Mouse (Mus musculus) embryonic facial prominence, embryonic 15.5 days (tissue): Measurements from ENCODE around the gene Myh9. TPM values are rescaled to one million over a fixed set of nuclear protein-coding genes. Genes with fewer than 3 reads are reported as not detected.
"Not testable (repeated sequence)": the region's sequence is repeated elsewhere in the genome, so short reads cannot be mapped to it uniquely, and the experiment has no call there.

Source experiments
- ATAC-seq: fragments of 200-750 bp; cut with Nextera tagmentation; 2 replicates; pipeline ENCODE4 v1.8.0; 2017; ENCODE audit warnings: low read depth, moderate TSS enrichment; ENCODE audit not compliant: insufficient number of reproducible peaks, low FRiP score, low TSS enrichment
- H3K27ac ChIP-seq: fragments of 300-500 bp; sonication (generic); replicated peaks from 2 replicates; pipeline ENCODE4 v1.5.1; 2015; ENCODE audit warnings: mild to moderate bottlenecking, inconsistent platforms
- H3K27me3 ChIP-seq: fragments of 300-500 bp; sonication (generic); 2 replicates; pipeline ENCODE4 v1.6.1; 2015; ENCODE audit warnings: inconsistent platforms
- H3K36me3 ChIP-seq: fragments of 300-500 bp; sonication (generic); 2 replicates; pipeline ENCODE4 v1.6.1; 2015; ENCODE audit warnings: mild to moderate bottlenecking, inconsistent platforms
- H3K4me1 ChIP-seq: fragments of 300-500 bp; sonication (generic); 2 replicates; pipeline ENCODE4 v1.6.1; 2015; ENCODE audit warnings: inconsistent platforms
- H3K4me2 ChIP-seq: fragments of 300-500 bp; sonication (generic); replicated peaks from 2 replicates; pipeline ENCODE4 v1.6.1; 2015; ENCODE audit warnings: mild to moderate bottlenecking, inconsistent platforms
- H3K4me3 ChIP-seq: fragments of 300-500 bp; sonication (generic); replicated peaks from 2 replicates; pipeline ENCODE4 v1.5.1; 2015; ENCODE audit warnings: mild to moderate bottlenecking, inconsistent platforms
- H3K9ac ChIP-seq: fragments of 300-500 bp; sonication (generic); 2 replicates; pipeline ENCODE4 v1.6.1; 2015; ENCODE audit warnings: inconsistent platforms
- H3K9me3 ChIP-seq: fragments of 300-500 bp; sonication (generic); replicated peaks from 2 replicates; pipeline ENCODE4 v1.6.1; 2016; ENCODE audit warnings: inconsistent platforms
- WGBS: fragments of 180-500 bp; shearing (Covaris S2); methylation state at CpG from one replicate; pipeline ENCODE4 v1.1.7; 2015; 5-methylcytosine and 5-hydroxymethylcytosine counted together
- polyA plus RNA-seq: library from polyadenylated mRNA; unstranded; fragments of >200 nt; fragmentation: Nextera tagmentation; extraction: Ambion mirVana; gene quantifications from 2 replicates; pipeline ENCODE4 v1.2.1, GENCODE M21; 2015

The Myh9 gene
- polyA plus RNA-seq, 1 experiment from 2014 or later: 41.1 TPM

DNA sequence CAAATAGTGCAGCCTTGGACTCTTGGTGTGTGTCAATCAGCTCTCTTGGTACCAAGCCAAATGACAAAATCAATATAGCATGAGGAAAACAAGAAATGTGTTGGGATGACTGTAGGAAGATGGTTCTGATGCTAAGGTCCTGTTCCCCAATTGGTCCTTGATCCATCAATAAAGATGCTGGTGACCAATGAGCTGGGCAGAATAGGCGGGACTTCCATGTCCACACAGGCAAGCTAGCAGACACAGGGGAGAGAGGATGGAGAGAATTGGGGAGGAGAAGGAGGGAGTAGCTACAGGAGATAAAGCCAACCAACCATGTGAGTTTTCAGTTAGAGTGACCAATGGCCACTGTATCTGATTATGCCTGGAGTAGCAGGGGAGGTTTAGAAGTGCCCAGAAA is 95.6 kb downstream of the Myh9 start:
- Histone ChIP-seq H3K36me3 (no peaks in the 10 kb centered on the region), H3K4me2 (no peak overlapping the region), H3K9me3 (no peaks in the 10 kb centered on the region), H3K4me3 (no peak overlapping the region), H3K27ac (no peak overlapping the region), H3K27me3 (no peaks in the 10 kb centered on the region), H3K4me1 (no peaks in the 10 kb centered on the region), H3K9ac (no peak overlapping the region)
- ATAC-seq: no peak
- WGBS: 71% methylated on average over 1 of the region's 1 CpGs

DNA sequence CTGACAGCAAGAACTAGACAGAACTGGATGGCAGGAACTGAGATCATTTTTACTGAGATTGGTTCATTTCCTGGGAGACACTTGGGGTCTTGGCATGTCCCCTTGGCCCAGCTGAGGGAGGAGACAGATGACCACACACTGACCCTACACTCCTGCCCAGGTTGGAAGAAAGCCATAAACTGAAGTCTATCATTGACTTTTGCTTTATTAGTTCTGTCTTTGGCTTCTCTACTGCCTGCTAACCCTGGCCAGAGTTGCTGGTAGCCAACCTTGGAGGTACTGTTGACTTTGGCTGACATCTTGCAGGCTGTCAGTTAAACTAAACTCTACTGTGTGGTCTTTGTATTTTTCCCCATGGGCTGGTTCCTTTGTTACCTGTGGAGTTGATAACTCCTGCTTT is 96.9 kb downstream of the Myh9 start:
- H3K9ac ChIP-seq: no peak overlapping the region
- no peak overlapping the region for H3K27ac ChIP-seq
- no peaks in the 10 kb centered on the region for H3K9me3 ChIP-seq
- H3K36me3 ChIP-seq: no peaks in the 10 kb centered on the region
- H3K27me3 ChIP-seq: no peaks in the 10 kb centered on the region
- ATAC-seq: no peak
- no peak overlapping the region for H3K4me2 ChIP-seq
- no peak overlapping the region for H3K4me3 ChIP-seq
- H3K4me1 ChIP-seq: no peaks in the 10 kb centered on the region

DNA sequence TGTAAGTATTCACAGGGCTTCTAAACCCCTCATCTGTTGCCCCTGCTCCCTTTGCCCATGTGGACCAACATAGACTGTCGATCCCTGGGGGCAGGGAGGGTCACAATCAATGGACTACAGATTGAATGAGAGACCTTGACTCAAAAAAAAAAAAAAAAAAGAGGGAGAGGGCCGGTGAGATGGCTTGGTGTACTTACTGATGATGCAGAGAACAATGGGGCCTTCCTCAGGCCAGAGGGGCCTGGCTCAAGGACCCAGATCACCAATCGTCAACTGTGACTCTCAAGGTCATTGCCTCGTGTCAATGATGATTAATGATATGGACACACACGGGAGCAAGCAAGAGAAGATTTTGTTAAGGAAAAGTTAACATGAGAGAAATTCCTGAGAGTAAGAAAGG is 97.3 kb downstream of the Myh9 start:
- Histone ChIP-seq H3K9ac (no peak overlapping the region), H3K27ac (no peak overlapping the region), H3K36me3 (no peaks in the 10 kb centered on the region), H3K27me3 (no peaks in the 10 kb centered on the region), H3K9me3 (no peaks in the 10 kb centered on the region), H3K4me1 (no peaks in the 10 kb centered on the region), H3K4me3 (no peak overlapping the region), H3K4me2 (no peak overlapping the region)
- ATAC-seq: no peak
- 56% methylated on average over 5 of the region's 5 CpGs for WGBS

DNA sequence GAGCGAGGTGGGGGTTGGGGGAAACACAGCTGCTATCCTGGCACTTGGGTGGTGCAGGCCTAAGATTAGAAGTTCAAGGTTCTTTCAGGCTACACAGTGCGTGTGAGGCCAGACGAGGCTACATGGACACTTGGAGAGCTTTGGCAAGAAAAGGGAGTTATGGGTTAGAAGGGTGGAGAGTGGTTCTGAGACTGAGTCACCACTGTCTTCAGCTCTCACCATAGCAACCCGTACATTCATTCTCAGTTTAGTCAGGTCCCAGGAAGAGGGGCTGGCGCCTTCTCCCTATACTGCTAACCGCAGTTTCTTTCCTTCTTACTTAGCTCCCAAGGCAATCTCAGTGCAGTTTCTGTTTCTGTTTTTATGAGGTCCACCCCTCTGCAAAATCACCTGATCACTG is 100.4 kb downstream of the Myh9 start:
- H3K36me3 ChIP-seq, H3K4me2 ChIP-seq, H3K9ac ChIP-seq, H3K27me3 ChIP-seq, H3K27ac ChIP-seq, H3K9me3 ChIP-seq, H3K4me3 ChIP-seq, ATAC-seq, H3K4me1 ChIP-seq: not testable (repeated sequence)
- whole genome bisulfite sequencing: 89% methylated on average over 6 of the region's 6 CpGs

DNA sequence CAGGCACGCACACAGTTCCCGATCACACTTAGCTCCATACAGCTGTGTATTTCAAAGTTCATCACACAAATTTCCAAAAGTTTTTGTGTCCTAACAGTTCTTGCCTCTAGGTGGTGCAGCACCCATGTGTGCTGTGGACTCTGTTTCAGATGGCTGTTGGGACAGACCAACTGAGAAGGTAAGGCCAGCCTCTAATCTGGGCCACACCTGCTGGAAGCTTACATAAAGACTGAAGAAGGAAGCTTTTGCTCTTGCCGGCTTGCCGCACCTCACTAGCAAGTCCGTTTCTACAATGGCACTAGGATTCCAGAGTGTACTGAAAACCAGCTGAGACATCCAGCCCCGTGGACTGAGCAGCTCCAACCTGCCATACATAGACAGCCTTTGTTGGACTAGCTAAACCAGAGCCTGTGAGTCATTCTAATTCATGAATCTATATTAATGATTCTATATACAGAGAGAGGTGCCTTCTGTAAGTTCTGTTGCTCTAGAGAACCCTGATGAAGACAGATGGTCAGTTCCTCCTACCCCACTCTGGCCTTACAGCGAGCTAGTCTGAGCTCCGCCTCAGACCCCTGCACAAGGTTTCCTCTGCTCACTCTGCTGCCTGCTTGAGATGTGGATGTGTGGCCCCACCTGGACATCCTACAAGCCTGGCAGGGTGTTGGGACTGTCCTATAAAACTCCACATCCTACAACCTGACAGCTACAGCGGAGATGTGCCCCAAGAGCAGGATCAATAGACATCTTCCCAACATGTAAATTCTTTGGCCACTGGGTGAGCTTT is 101.3 kb downstream of the Myh9 start:
- Histone ChIP-seq H3K27me3 (no peaks in the 10 kb centered on the region), H3K4me3 (no peak overlapping the region), H3K9me3 (no peaks in the 10 kb centered on the region), H3K36me3 (no peaks in the 10 kb centered on the region), H3K9ac (no peak overlapping the region), H3K27ac (no peak overlapping the region), H3K4me1 (no peaks in the 10 kb centered on the region), H3K4me2 (no peak overlapping the region)
- 70% methylated on average over 9 of the region's 9 CpGs for WGBS
- ATAC-seq: no peak

DNA sequence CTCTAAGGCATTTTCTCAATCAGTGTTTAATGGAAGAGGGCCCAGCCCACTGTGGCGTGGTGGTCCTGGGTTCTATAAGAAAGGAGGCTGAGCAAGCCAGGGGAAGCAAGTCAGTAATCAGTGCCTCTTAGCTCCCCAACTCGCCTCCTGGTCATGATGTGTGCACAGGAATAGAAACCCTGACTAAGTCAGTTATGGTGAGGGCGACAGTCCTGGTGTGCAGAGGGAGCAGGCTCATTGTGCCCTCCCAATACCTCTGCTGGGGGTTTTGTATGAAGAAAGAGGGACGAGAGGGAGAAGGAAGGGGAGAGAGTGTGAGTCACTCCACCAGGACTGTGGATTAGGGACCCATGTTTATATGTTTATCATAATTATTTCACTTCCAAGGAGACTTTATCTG is 108.1 kb downstream of the Myh9 start:
- not testable (repeated sequence) for H3K27ac ChIP-seq, H3K4me3 ChIP-seq, H3K9me3 ChIP-seq, H3K9ac ChIP-seq, ATAC-seq, H3K27me3 ChIP-seq, H3K36me3 ChIP-seq, H3K4me2 ChIP-seq, H3K4me1 ChIP-seq
- WGBS: 61% methylated on average over 4 of the region's 4 CpGs

DNA sequence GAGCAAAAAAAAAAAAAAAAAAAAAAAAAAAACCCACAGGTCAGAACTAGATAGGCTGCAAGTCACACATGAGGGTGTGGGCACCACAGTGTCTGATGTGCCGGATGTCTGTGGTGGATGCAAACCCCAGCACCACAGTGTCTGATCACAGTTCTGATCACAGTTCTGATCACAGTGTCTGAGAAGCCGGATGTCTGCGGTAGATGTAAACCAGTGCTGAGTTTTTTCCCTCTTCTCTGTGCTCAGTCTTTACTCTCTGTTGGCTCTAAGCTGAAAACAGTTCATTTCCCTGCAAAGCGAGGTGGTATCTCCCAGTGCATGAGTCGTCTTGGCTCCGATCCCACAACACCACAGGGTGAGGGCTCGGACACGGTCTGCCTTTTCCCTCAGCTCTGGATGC is 108.6 kb downstream of the Myh9 start:
- not testable (repeated sequence) for H3K4me2 ChIP-seq
- 73% methylated on average over 8 of the region's 8 CpGs for WGBS

DNA sequence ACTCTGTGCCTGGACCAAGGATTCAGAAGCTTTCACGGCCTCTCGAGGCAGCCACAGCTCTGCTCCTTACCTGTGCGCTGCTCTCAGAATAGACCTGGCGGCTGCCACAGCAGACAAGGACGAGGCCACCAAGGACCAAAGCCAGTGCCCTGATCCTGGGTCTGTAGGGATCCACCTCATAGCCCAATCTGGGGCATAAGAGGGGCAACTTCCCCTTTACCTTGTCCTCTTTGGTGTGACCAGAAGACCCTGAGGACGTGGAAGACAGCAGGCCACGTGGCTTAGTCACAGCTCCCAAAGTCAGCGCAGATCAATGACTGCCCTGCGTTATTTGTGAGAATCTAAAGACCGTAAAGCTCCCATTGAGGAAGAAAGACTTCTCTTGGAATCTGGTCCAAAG is 109.1 kb downstream of the Myh9 start:
- H3K4me3 ChIP-seq: not testable (repeated sequence)

More for the DNA sequence above, 108.6 kb downstream of the Myh9 start:
- H3K9ac ChIP-seq, H3K9me3 ChIP-seq, ATAC-seq, H3K27me3 ChIP-seq, H3K4me3 ChIP-seq, H3K27ac ChIP-seq, H3K4me1 ChIP-seq, H3K36me3 ChIP-seq: not testable (repeated sequence)

DNA sequence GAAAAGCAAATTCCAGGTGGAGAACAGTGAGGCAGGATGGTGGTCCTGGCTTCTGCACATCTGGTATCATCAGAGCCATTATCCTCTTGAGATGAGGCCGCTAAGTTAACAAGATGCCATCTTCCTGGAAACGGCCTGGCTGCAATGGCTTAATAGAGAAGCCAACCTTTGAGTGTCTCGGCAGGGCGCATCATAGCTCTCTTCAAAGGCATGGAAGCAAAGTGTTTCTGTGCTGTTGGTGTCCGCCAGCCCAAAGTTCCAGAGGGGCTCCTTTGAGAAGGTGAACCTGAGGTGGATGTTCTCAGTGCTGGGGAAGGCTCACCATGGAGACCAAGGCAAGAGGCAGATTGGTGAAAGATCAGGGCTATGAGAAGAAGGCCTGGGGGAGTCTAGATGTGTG is 110.4 kb downstream of the Myh9 start:
- Histone ChIP-seq H3K4me3 (no peak overlapping the region), H3K36me3 (no peaks in the 10 kb centered on the region), H3K4me2 (no peak overlapping the region), H3K9ac (no peak overlapping the region), H3K27ac (no peak overlapping the region), H3K27me3 (no peaks in the 10 kb centered on the region), H3K9me3 (no peaks in the 10 kb centered on the region), H3K4me1 (no peaks in the 10 kb centered on the region)
- 85% methylated on average over 5 of the region's 5 CpGs for WGBS
- ATAC-seq: no peak

More for the DNA sequence above, 109.1 kb downstream of the Myh9 start:
- not testable (repeated sequence) for H3K9me3 ChIP-seq, H3K9ac ChIP-seq, ATAC-seq, H3K4me1 ChIP-seq, H3K27me3 ChIP-seq, H3K36me3 ChIP-seq, H3K4me2 ChIP-seq, H3K27ac ChIP-seq
- WGBS: 69% methylated on average over 10 of the region's 10 CpGs

DNA sequence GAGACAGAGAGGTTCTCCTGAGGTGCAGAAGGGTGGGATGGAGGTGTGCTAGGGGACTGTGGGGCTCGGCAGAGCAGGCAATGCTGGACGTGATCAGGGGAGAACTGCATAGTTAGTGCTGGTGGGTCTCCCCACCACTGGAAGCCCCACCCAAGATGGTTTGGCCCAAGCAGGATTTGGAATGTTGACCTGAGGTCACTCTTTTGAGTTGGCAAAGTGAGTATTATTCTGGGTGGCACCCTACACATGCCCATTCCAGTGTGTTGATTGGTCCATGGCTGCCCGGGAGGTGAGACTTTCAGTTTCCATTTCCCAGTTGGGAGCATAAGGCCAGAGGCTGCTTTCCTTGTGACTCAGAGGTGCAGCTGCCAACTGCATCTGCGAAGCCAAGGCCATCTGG is 113.2 kb downstream of the Myh9 start, which contains the start of gene Apol9b:
Gene Apol9b (plus strand): TSS at position 301 of the 400 bp plus-strand sequence.
- H3K27me3 ChIP-seq, H3K4me1 ChIP-seq, H3K9ac ChIP-seq, ATAC-seq, H3K36me3 ChIP-seq, H3K4me3 ChIP-seq, H3K4me2 ChIP-seq, H3K27ac ChIP-seq, H3K9me3 ChIP-seq: not testable (repeated sequence)
- WGBS: 50% methylated on average over 1 of the region's 4 CpGs

DNA sequence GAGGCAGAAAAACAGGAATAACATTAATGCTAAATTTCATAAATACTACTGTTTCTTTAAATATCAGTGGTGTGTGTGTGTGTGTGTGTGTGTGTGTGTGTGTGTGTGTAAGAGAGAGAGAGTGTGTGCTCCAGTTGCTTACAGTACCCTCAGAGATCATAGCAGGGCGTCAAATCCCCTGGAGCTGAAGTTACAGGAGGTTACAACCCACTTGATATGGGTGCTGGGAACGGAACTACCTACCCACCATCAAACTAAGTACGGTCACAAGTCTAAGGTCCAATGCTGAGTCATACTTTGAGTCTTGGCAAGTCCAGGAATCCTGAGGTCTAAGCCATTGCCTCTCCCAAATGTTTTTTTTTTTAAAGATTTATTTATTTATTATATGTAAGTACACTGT is 114.2 kb downstream of the Myh9 start:
- H3K9me3 ChIP-seq: not testable (repeated sequence)

DNA sequence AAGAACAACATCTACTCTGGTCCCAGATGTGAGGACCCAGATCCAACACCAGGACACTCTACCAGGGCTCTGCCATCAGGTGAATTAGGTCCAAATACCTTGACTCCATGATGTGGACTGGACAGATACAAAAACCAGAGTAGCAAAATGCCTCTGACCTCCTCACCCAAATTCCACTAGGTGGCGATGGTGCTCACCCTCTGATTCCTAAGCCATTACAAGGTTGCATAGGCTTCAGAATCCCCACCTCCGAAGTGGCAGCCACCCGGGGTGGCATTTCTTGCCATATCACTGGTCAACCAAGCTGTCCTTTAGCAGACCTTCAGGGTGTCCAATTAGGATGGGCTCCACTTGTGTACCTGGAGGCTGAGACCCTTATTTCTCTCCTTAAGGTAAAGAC is 114.8 kb downstream of the Myh9 start:
- not testable (repeated sequence) for H3K36me3 ChIP-seq, H3K4me1 ChIP-seq, H3K4me2 ChIP-seq, H3K4me3 ChIP-seq, ATAC-seq, H3K27me3 ChIP-seq, H3K9ac ChIP-seq, H3K27ac ChIP-seq, H3K9me3 ChIP-seq
- 7% methylated on average over 3 of the region's 3 CpGs for WGBS

More for the DNA sequence above, 114.2 kb downstream of the Myh9 start:
- H3K27me3 ChIP-seq, ATAC-seq, H3K36me3 ChIP-seq, H3K4me3 ChIP-seq, H3K9ac ChIP-seq, H3K4me2 ChIP-seq, H3K27ac ChIP-seq, H3K4me1 ChIP-seq: not testable (repeated sequence)
- WGBS: 78% methylated on average over 3 of the region's 3 CpGs
